Mouse (Mus musculus): ENCODE measurements around the gene Ceacam16.

DNA sequence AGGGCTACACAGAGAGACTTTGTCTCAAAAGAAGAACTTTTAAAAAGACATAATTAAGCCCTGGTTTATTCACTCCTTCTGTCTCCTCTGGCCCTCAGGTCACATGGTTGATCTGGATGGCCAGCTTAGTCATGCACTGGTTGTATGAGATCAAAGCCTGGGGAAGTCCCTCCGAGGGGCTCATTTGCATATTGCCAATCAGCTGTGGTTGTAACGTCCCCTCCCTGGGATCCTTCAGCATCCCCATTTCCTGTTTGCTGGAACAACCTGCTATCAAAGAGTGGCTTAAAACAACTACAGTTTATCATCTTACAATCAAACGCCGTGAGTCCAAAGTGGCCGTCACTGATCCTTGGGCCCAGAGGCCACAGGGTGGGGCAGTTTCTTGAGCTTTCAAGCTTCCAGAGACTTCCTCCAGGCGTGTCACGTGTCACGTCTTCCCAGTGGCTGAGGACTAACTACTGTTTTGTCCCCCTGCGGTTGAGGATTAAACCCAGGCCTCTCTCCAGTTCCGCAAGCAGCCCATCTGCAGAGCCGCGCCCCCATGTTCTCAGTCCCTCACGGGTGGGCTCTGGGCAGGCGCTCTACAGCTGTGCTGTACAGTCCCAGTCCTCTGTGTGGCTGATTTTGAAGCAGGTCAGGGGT lies 15.8 kb upstream of the Ceacam16 start:
- TF ChIP-seq CTCF (IDR thresholded peaks at IDR 0.05; ENCODE audit: borderline replicate concordance, extremely low read depth, insufficient read depth, insufficient read length): no peak
- TF ChIP-seq POLR2A (IDR thresholded peaks at IDR 0.05; ENCODE audit: borderline replicate concordance, extremely low read depth, insufficient read depth, insufficient read length, poor library complexity, severe bottlenecking): no peak
